ENCODE assay signal across 8 mouse cellular contexts in genomic region chr16:85680351-85680750, GRCm38 (mm10).
A peak's percentile ranks its signal among the peaks of the same experiment; 100 is the strongest.
DNase-seq lines count a peak whose midpoint lies in the region; ATAC-seq and TF ChIP-seq lines count a peak whose summit lies in the region.

No protein-coding gene starts in this region.

- H3K4me3 ChIP-seq in neural tube, embryonic 15.5 days (replicated peaks) = no peak overlapping the region
- H3K4me3 ChIP-seq in hindbrain, embryonic 11.5 days (ENCODE audit: low read depth, low read length) = no peak overlapping the region
- no peak overlapping the region for H3K4me3 ChIP-seq in heart, adult 2 months

- H3K36me3 ChIP-seq in neural tube, embryonic 15.5 days = no peaks in the 10 kb centered on the region
- H3K36me3 ChIP-seq in hindbrain, embryonic 11.5 days (ENCODE audit: control insufficient read depth, insufficient read depth, low read length) = no peaks in the 10 kb centered on the region
- no peaks in the 10 kb centered on the region for H3K36me3 ChIP-seq in heart, adult 2 months (ENCODE audit: control insufficient read depth, insufficient read depth, low read length)

- no peak for TF ChIP-seq CTCF in heart, adult 2 months (IDR thresholded peaks at IDR 0.05)

- no peak for ATAC-seq in neural tube, embryonic 15.5 days (ENCODE audit: low FRiP score)
- ATAC-seq in hindbrain, embryonic 11.5 days (ENCODE audit: low FRiP score) = peak; percentile 53; the same call in 1 of the 2 replicates

- intact Hi-C loops in heart, adult 2 months (cut with DNase I) = no loop called here

- H3K27me3 ChIP-seq in neural tube, embryonic 15.5 days (replicated peaks) = no peaks in the 10 kb centered on the region
- H3K27me3 ChIP-seq in hindbrain, embryonic 11.5 days (ENCODE audit: control insufficient read depth, insufficient read depth, low read length) = no peaks in the 10 kb centered on the region
- H3K27me3 ChIP-seq in heart, adult 2 months (ENCODE audit: control insufficient read depth, insufficient read depth, low read length) = no peaks in the 10 kb centered on the region

- H3K9ac ChIP-seq in neural tube, embryonic 15.5 days (replicated peaks) = no peak overlapping the region
- no peak overlapping the region for H3K9ac ChIP-seq in hindbrain, embryonic 11.5 days (ENCODE audit: low read depth, low read length)
- H3K9ac ChIP-seq in heart, adult 2 months (ENCODE audit: low read depth, low read length) = no peak overlapping the region

- TF ChIP-seq EP300 in heart, adult 2 months (IDR thresholded peaks at IDR 0.05; ENCODE audit: insufficient read depth, low read depth, low read length) = no peak

- no peak for TF ChIP-seq POLR2A in heart, adult 2 months (IDR thresholded peaks at IDR 0.05; ENCODE audit: insufficient read depth, low read depth, low read length)

- H3K4me1 ChIP-seq in neural tube, embryonic 15.5 days = peaks cover 2% of the 10 kb centered on the region; the same call in 1 of the 2 replicates
- no peaks in the 10 kb centered on the region for H3K4me1 ChIP-seq in hindbrain, embryonic 11.5 days (replicated peaks; ENCODE audit: control insufficient read depth, insufficient read depth, low read length)
- H3K4me1 ChIP-seq in heart, adult 2 months (ENCODE audit: control insufficient read depth, insufficient read depth, low read length) = peaks cover 2% of the 10 kb centered on the region

- peak; percentile 32 for DNase-seq in neural tube, embryonic 10.5 days (ENCODE audit: extremely low spot score, low spot score)
- peak; percentile 64 to 80 for DNase-seq in cerebellum, postnatal 25 days
- DNase-seq in hindbrain, embryonic 11.5 days (ENCODE audit: low spot score) = peak; percentile 10
- DNase-seq in retina, embryonic 14.5 days (ENCODE audit: low spot score) = peak; percentile 78
- no peak for DNase-seq in heart, adult 2 months
- DNase-seq in ovary, postnatal 36 days (ENCODE audit: low spot score) = no peak
- no peak for DNase-seq in c-Kit-positive CD71-positive TER-119-positive erythroid progenitor cells, embryonic 14.5 days (ENCODE audit: low spot score)

- no peaks in the 10 kb centered on the region for H3K79me2 ChIP-seq in heart, adult 2 months (replicated peaks; ENCODE audit: control insufficient read depth, insufficient read depth, low read length)

- no peak overlapping the region for H3K27ac ChIP-seq in neural tube, embryonic 15.5 days (replicated peaks)
- no peak overlapping the region for H3K27ac ChIP-seq in hindbrain, embryonic 11.5 days (ENCODE audit: low read depth, low read length)
- no peak overlapping the region for H3K27ac ChIP-seq in heart, adult 2 months

- no peaks in the 10 kb centered on the region for H3K9me3 ChIP-seq in neural tube, embryonic 15.5 days (replicated peaks)
- no peaks in the 10 kb centered on the region for H3K9me3 ChIP-seq in hindbrain, embryonic 11.5 days (ENCODE audit: control insufficient read depth, low read length)

- 39% methylated on average over 6 of the region's 6 CpGs for WGBS in neural tube, embryonic 15.5 days
- 43% methylated on average over 6 of the region's 6 CpGs for WGBS in hindbrain, embryonic 11.5 days
- 53% methylated on average over 6 of the region's 6 CpGs for WGBS in heart, adult 2 months

- H3K4me2 ChIP-seq in neural tube, embryonic 15.5 days = no peak overlapping the region
- no peak overlapping the region for H3K4me2 ChIP-seq in hindbrain, embryonic 11.5 days (replicated peaks; ENCODE audit: low read depth, low read length)

Comparison
In these comparisons a context has a peak if more than half of its experiments do, and no peak if none do; other contexts are left out.
1. DNase-seq: peak in neural tube, embryonic 10.5 days (single experiment), cerebellum, postnatal 25 days (2 of 2), hindbrain, embryonic 11.5 days (single experiment) and retina, embryonic 14.5 days (single experiment); none in heart, adult 2 months (0 of 2), ovary, postnatal 36 days (single experiment) and c-Kit-positive CD71-positive TER-119-positive erythroid progenitor cells, embryonic 14.5 days (single experiment).